Mouse (Mus musculus): ENCODE data around the gene Pld1. TPM values are rescaled to one million over a fixed set of nuclear protein-coding genes. Genes with fewer than 3 reads are reported as not detected.
"Not testable (repeated sequence)": the region's sequence is repeated elsewhere in the genome, so short reads cannot be mapped to it uniquely, and the experiment has no call there.

Gene Pld1
- polyA plus RNA-seq, 1 experiment, result 2.5 TPM

DNA sequence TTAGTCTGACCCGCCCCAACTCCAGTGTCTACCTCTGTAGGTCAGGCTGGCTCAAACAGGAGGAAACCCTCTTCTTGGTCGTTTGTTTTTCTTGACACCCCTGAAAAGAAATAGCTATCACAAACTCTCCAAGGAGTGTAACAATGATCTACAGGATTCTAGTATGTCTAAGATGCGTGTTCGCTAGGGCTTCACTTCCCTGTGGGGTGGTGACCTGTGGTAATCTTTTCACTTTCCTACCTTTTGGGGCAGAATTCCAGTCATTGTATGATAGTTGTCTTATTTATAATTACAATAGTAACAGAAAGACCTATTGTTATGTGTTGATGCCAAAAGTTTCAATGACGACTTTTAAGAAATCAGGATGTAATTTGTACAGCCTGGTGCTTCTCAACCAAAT is 1.8 kb upstream of the Pld1 start:
- H3K4me3 ChIP-seq (ENCODE audit: insufficient read depth, poor library complexity, severe bottlenecking), result no peak overlapping the region
- no peaks in the 10 kb centered on the region for H3K79me3 ChIP-seq (ENCODE audit: low read depth)
- H3K36me3 ChIP-seq (ENCODE audit: control insufficient read depth, insufficient read depth), result no peaks in the 10 kb centered on the region

DNA sequence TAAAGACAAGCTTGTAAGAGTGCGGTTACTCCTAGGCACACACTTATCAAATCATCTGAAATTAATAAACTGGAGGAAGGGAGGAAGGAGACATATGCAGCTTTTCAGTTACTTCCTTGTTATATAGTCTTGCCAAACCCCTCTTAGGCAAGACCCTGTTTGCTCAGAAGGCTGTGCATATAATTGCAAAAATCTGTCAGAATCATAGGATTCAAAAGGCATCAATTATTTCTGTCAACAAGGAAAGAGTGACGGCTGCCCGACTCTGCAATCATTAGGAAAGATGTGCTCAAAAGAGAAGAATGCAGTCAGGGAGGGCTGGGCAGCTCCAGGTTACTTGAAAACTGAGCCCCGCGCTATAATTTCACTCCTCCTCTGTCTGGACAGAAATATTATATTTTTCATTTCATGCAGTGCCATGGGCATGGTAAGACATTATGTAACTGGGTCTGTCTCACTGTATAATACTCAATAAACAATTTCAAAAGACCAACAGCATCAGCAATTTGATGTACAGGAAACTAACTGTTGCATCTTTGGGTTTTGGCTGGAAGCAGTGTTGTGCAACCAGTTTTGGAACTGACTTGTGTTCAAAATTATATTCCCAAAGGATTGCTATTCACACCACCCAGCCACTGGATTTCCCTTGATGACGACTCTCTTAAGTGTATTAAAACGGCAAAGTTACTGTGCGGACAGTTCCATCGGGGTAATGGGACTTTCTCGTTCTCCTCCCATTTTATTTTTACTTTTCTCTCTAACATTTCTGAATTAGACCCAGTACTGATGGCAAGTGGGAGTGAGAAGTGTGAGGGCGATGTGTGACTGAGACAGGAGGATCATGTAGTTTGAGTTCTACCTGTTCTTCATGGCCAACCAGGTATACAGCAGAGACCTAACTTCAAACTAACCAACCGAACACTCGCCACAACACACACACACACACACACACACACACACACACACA is 1.1 kb upstream of the Pld1 start:
- Histone ChIP-seq H3K79me3 (ENCODE audit: low read depth) (no peaks in the 10 kb centered on the region), H3K79me2 (ENCODE audit: control insufficient read depth, insufficient read depth) (no peaks in the 10 kb centered on the region), H3K36me3 (ENCODE audit: control insufficient read depth, insufficient read depth) (no peaks in the 10 kb centered on the region), H3K27me3 (ENCODE audit: control insufficient read depth, insufficient read depth, insufficient read length) (no peaks in the 10 kb centered on the region), H3K4me3 (ENCODE audit: insufficient read depth, poor library complexity, severe bottlenecking) (no peak overlapping the region), H3ac (ENCODE audit: control insufficient read depth, insufficient read length, low read depth) (no peak overlapping the region)
- TF ChIP-seq CTCF (IDR thresholded peaks at IDR 0.05; ENCODE audit: control insufficient read depth, insufficient read depth, insufficient read length) (no peak), CEBPB (IDR thresholded peaks at IDR 0.05; ENCODE audit: low read depth) (peak; percentile 49), MYOD1 (IDR thresholded peaks at IDR 0.05; ENCODE audit: control insufficient read depth, insufficient read length, low read depth) (no peak), FOSL1 (IDR thresholded peaks at IDR 0.05; ENCODE audit: insufficient read depth, low read length, poor library complexity, severe bottlenecking) (no peak)

More for the DNA sequence above, 1.8 kb upstream of the Pld1 start:
- no peaks in the 10 kb centered on the region for H3K27me3 ChIP-seq (ENCODE audit: control insufficient read depth, insufficient read depth, insufficient read length)
- TF ChIP-seq MAX (IDR thresholded peaks at IDR 0.05) (no peak), CEBPB (IDR thresholded peaks at IDR 0.05; ENCODE audit: low read depth) (no peak), USF1 (IDR thresholded peaks at IDR 0.05; ENCODE audit: low read depth) (no peak), FOSL1 (IDR thresholded peaks at IDR 0.05; ENCODE audit: insufficient read depth, low read length, poor library complexity, severe bottlenecking) (no peak), CTCF (IDR thresholded peaks at IDR 0.05; ENCODE audit: control insufficient read depth, insufficient read depth, insufficient read length) (no peak), MYOG (IDR thresholded peaks at IDR 0.05; ENCODE audit: control insufficient read depth, extremely low read depth, insufficient read length) (no peak), MYOD1 (IDR thresholded peaks at IDR 0.05; ENCODE audit: control insufficient read depth, insufficient read length, low read depth) (no peak)
- no peak overlapping the region for H3ac ChIP-seq (ENCODE audit: control insufficient read depth, insufficient read length, low read depth)
- H3K79me2 ChIP-seq (ENCODE audit: control insufficient read depth, insufficient read depth), result no peaks in the 10 kb centered on the region

DNA sequence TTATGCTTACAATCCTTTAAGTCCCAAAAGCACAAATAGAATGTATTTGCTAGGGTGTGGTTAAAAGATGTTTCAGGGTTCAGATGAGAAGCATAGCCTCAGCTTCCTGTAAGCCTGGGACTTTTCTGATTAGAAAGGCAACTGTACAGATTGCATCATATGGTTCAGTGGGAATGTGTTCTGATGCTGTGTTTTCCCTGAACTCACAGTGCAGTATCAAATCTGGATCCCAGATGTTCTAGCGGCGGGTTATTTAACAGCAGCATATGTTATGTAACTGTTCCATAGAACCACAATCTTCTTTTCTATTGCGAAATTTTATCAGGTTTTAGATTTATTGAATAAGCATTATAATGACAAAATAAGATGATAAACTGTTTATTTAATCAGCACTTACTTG is 3.1 kb downstream of the Pld1 start:
- no peaks in the 10 kb centered on the region for H3K27me3 ChIP-seq (ENCODE audit: control insufficient read depth, insufficient read depth, insufficient read length)
- TF ChIP-seq CTCF (IDR thresholded peaks at IDR 0.05; ENCODE audit: control insufficient read depth, insufficient read depth, insufficient read length) (no peak), USF1 (IDR thresholded peaks at IDR 0.05; ENCODE audit: low read depth) (no peak), MAX (IDR thresholded peaks at IDR 0.05) (no peak), MYOD1 (IDR thresholded peaks at IDR 0.05; ENCODE audit: control insufficient read depth, insufficient read length, low read depth) (no peak), CEBPB (IDR thresholded peaks at IDR 0.05; ENCODE audit: low read depth) (no peak), MYOG (IDR thresholded peaks at IDR 0.05; ENCODE audit: control insufficient read depth, extremely low read depth, insufficient read length) (no peak)
- no peak overlapping the region for H3K4me3 ChIP-seq (ENCODE audit: insufficient read depth, poor library complexity, severe bottlenecking)
- H3ac ChIP-seq (ENCODE audit: control insufficient read depth, insufficient read length, low read depth), result no peak overlapping the region
- H3K79me2 ChIP-seq (ENCODE audit: control insufficient read depth, insufficient read depth), result no peaks in the 10 kb centered on the region
- no peaks in the 10 kb centered on the region for H3K79me3 ChIP-seq (ENCODE audit: low read depth)
- H3K36me3 ChIP-seq (ENCODE audit: control insufficient read depth, insufficient read depth), result no peaks in the 10 kb centered on the region

DNA sequence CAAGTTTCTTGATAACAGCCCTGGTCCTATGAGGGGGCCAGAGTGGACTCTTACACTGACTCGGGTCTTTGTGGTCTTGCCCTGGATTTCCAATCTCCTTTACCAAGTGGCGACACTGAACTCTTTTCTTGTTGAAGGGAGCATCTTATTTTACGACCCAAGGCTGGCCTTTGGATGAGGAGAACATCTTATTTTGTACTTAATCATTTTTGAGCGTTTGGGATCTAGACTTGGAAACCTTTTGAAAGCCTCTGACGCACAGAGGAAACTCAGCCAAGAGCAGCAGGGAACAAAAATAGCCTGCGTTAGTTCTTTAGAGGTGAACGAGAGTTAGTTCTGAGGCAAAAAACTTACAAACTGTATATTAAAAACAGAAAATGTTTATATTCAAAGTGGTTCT is 4.5 kb downstream of the Pld1 start:
- H3K4me3 ChIP-seq (ENCODE audit: insufficient read depth, poor library complexity, severe bottlenecking), result no peak overlapping the region
- TF ChIP-seq MYOG (IDR thresholded peaks at IDR 0.05; ENCODE audit: control insufficient read depth, extremely low read depth, insufficient read length) (no peak), FOSL1 (IDR thresholded peaks at IDR 0.05; ENCODE audit: insufficient read depth, low read length, poor library complexity, severe bottlenecking) (no peak), MYOD1 (IDR thresholded peaks at IDR 0.05; ENCODE audit: control insufficient read depth, insufficient read length, low read depth) (no peak), MAX (IDR thresholded peaks at IDR 0.05) (no peak), USF1 (IDR thresholded peaks at IDR 0.05; ENCODE audit: low read depth) (no peak), CTCF (IDR thresholded peaks at IDR 0.05; ENCODE audit: control insufficient read depth, insufficient read depth, insufficient read length) (no peak), CEBPB (IDR thresholded peaks at IDR 0.05; ENCODE audit: low read depth) (no peak)
- no peaks in the 10 kb centered on the region for H3K27me3 ChIP-seq (ENCODE audit: control insufficient read depth, insufficient read depth, insufficient read length)
- no peaks in the 10 kb centered on the region for H3K79me3 ChIP-seq (ENCODE audit: low read depth)
- no peak overlapping the region for H3ac ChIP-seq (ENCODE audit: control insufficient read depth, insufficient read length, low read depth)
- no peaks in the 10 kb centered on the region for H3K36me3 ChIP-seq (ENCODE audit: control insufficient read depth, insufficient read depth)
- H3K79me2 ChIP-seq (ENCODE audit: control insufficient read depth, insufficient read depth), result no peaks in the 10 kb centered on the region

DNA sequence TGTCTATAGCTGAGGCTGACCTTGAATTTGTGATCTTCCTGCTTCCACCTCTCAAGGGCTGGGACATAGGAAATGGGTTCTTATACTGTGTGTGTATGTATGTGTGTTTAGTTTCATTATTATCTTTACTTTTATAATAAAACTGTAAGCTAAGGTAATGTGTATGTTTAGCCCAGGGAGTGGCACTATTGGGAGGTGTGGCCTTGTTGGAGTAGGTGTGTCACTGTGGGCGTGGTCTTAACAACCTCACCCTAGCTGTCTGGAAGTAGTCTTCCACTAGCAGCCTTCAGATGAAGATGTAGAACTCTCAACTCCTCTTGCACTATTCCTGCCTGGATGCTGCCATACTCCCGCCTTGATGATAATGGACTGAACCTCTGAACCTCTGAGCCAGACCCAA is 6.9 kb downstream of the Pld1 start:
- H3K27me3 ChIP-seq (ENCODE audit: control insufficient read depth, insufficient read depth, insufficient read length); H3K4me3 ChIP-seq (ENCODE audit: insufficient read depth, poor library complexity, severe bottlenecking); H3K79me2 ChIP-seq (ENCODE audit: control insufficient read depth, insufficient read depth); H3ac ChIP-seq (ENCODE audit: control insufficient read depth, insufficient read length, low read depth); H3K36me3 ChIP-seq (ENCODE audit: control insufficient read depth, insufficient read depth); H3K79me3 ChIP-seq (ENCODE audit: low read depth): not testable (repeated sequence)
